Mouse (Mus musculus): ENCODE measurements around the gene Trabd2b.

DNA sequence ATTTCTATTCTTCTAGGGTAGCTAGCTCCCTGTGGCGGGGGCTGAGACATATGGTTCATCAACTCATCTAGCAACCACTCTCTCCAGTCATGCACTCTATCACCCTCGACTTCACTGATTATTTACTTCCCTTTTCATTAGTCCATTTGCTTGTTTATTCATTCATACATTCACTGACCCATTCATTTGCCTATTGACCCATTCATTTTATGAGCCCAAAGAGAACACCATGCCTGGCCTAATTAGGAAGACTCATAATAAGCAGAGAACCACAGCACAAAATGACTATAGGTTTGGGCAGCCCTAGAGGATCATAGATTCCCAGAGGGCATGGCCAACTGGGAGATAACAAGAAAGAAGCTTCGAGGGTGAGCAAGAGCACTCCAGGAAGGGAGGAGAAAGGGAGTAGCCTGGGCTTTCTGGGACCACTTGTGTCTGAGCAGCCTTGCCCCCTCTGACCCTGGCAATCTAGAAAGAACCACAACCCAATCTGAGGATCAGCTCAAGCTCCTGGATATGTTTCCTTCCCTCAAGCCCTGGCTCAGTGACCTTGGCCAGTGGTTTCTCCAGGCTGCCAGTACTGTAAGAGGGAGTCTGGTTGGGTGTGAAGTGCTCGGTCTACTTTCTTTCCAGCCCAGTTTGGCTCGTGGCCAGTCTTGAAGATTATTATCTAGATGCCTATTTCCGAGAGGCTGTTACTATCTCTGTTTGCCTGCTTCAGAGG is 61.0 kb downstream of the Trabd2b start:
- TF ChIP-seq CTCF (IDR thresholded peaks at IDR 0.05; ENCODE audit: low read depth, low read length), result no peak
- TF ChIP-seq TAL1 (conservative IDR thresholded peaks at IDR 0.05; ENCODE audit: low read depth, low read length), result no peak
- no peak for TF ChIP-seq GATA1 (IDR thresholded peaks at IDR 0.05; ENCODE audit: borderline replicate concordance, low read length)

All from G1E (cell line).